Mouse (Mus musculus) forebrain, embryonic 10.5 days (tissue): Measurements from ENCODE around the gene Ttc28. TPM values are rescaled to one million over a fixed set of nuclear protein-coding genes. Genes with fewer than 3 reads are reported as not detected.

Source experiments
- DNase-seq: peaks from one replicate; pipeline ENCODE4 v3.0.0-alpha.2; 2017; ENCODE audit warnings: low spot score; ENCODE audit errors: extremely low spot score
- H3K27ac ChIP-seq: fragments of 300-500 bp; sonication (generic); 2 replicates; pipeline ENCODE4 v1.5.1; 2016; ENCODE audit warnings: mild to moderate bottlenecking
- H3K27me3 ChIP-seq: fragments of 300-500 bp; sonication (generic); 2 replicates; pipeline ENCODE4 v1.6.1; 2016; ENCODE audit warnings: mild to moderate bottlenecking; ENCODE audit not compliant: poor library complexity, severe bottlenecking
- H3K36me3 ChIP-seq: fragments of 300-500 bp; sonication (generic); replicated peaks from 2 replicates; pipeline ENCODE4 v1.6.1; 2016; ENCODE audit warnings: mild to moderate bottlenecking, moderate library complexity
- H3K4me1 ChIP-seq: fragments of 300-500 bp; sonication (generic); 2 replicates; pipeline ENCODE4 v1.6.1; 2016
- H3K4me3 ChIP-seq: fragments of 300-500 bp; sonication (generic); 2 replicates; pipeline ENCODE4 v1.5.1; 2016; ENCODE audit warnings: mild to moderate bottlenecking, moderate library complexity
- H3K9me3 ChIP-seq: fragments of 300-500 bp; sonication (generic); 2 replicates; pipeline ENCODE4 v1.6.1; 2016; ENCODE audit warnings: mild to moderate bottlenecking, moderate library complexity
- WGBS: fragments of 180-500 bp; shearing (Covaris S2); methylation state at CpG from one replicate; pipeline ENCODE4 v1.1.7; 2016; 5-methylcytosine and 5-hydroxymethylcytosine counted together
- polyA plus RNA-seq: library from polyadenylated mRNA; unstranded; fragments of >200 nt; fragmentation: Nextera tagmentation; extraction: Ambion mirVana; gene quantifications from 2 replicates; pipeline ENCODE4 v1.2.1, GENCODE M21; 2016

Gene Ttc28
- polyA plus RNA-seq, 1 experiment from 2014 or later = 9.7 TPM

GRCm38 (mm10) chr5:111301736-111302135, 422.1 kb downstream of the Ttc28 start:
- WGBS = 80% methylated on average over 7 of the region's 7 CpGs

GRCm38 (mm10) chr5:111304730-111305129, 425.1 kb downstream of the Ttc28 start:
- 92% methylated on average over 3 of the region's 3 CpGs for WGBS

More at GRCm38 (mm10) chr5:111301736-111302135, 422.1 kb downstream of the Ttc28 start:
- Histone ChIP-seq H3K4me3 (no peak overlapping the region), H3K36me3 (no peaks in the 10 kb centered on the region), H3K9me3 (peaks cover 8% of the 10 kb centered on the region; the same call in 1 of the 2 replicates), H3K27me3 (no peaks in the 10 kb centered on the region; the same call in 1 of the 2 replicates), H3K4me1 (peaks cover 7% of the 10 kb centered on the region; the same call in 1 of the 2 replicates), H3K27ac (no peak overlapping the region)
- no peak for DNase-seq

GRCm38 (mm10) chr5:111310185-111310584, 430.6 kb downstream of the Ttc28 start:
- no peaks in the 10 kb centered on the region for H3K4me1 ChIP-seq
- no peak for DNase-seq
- H3K9me3 ChIP-seq = peaks cover 6% of the 10 kb centered on the region; the same call in 1 of the 2 replicates
- no peaks in the 10 kb centered on the region for H3K36me3 ChIP-seq
- H3K27ac ChIP-seq = no peak overlapping the region
- H3K27me3 ChIP-seq = no peaks in the 10 kb centered on the region
- 84% methylated on average over 6 of the region's 6 CpGs for WGBS
- H3K4me3 ChIP-seq = no peak overlapping the region

More at GRCm38 (mm10) chr5:111304730-111305129, 425.1 kb downstream of the Ttc28 start:
- H3K4me3 ChIP-seq = no peak overlapping the region
- no peaks in the 10 kb centered on the region for H3K36me3 ChIP-seq
- H3K27ac ChIP-seq = no peak overlapping the region
- no peaks in the 10 kb centered on the region for H3K4me1 ChIP-seq
- DNase-seq = no peak
- peaks cover 8% of the 10 kb centered on the region; the same call in 1 of the 2 replicates for H3K9me3 ChIP-seq
- no peaks in the 10 kb centered on the region; the same call in 1 of the 2 replicates for H3K27me3 ChIP-seq

GRCm38 (mm10) chr5:111313833-111314232, 434.2 kb downstream of the Ttc28 start:
- WGBS = 93% methylated on average over 9 of the region's 9 CpGs

GRCm38 (mm10) chr5:111315061-111315460, 435.5 kb downstream of the Ttc28 start:
- no peak for DNase-seq
- WGBS = 89% methylated on average over 6 of the region's 6 CpGs
- Histone ChIP-seq H3K4me3 (no peak overlapping the region), H3K27me3 (no peaks in the 10 kb centered on the region), H3K4me1 (no peaks in the 10 kb centered on the region), H3K36me3 (no peaks in the 10 kb centered on the region), H3K9me3 (no peaks in the 10 kb centered on the region), H3K27ac (no peak overlapping the region)

More at GRCm38 (mm10) chr5:111313833-111314232, 434.2 kb downstream of the Ttc28 start:
- H3K4me1 ChIP-seq = no peaks in the 10 kb centered on the region
- H3K9me3 ChIP-seq = no peaks in the 10 kb centered on the region
- H3K36me3 ChIP-seq = no peaks in the 10 kb centered on the region
- H3K4me3 ChIP-seq = no peak overlapping the region
- DNase-seq = no peak
- H3K27me3 ChIP-seq = no peaks in the 10 kb centered on the region
- no peak overlapping the region for H3K27ac ChIP-seq

GRCm38 (mm10) chr5:111317526-111317925, 437.9 kb downstream of the Ttc28 start:
- 82% methylated on average over 3 of the region's 3 CpGs for WGBS
- H3K4me1 ChIP-seq = no peaks in the 10 kb centered on the region
- H3K9me3 ChIP-seq = no peaks in the 10 kb centered on the region
- H3K27ac ChIP-seq = no peak overlapping the region
- no peaks in the 10 kb centered on the region for H3K36me3 ChIP-seq
- DNase-seq = no peak
- no peaks in the 10 kb centered on the region for H3K27me3 ChIP-seq
- no peak overlapping the region for H3K4me3 ChIP-seq

- 68% methylated on average over 1 of the region's 1 CpGs for WGBS
- no peak for DNase-seq
- H3K9me3 ChIP-seq = no peaks in the 10 kb centered on the region
- H3K36me3 ChIP-seq = no peaks in the 10 kb centered on the region
- no peak overlapping the region for H3K27ac ChIP-seq
- no peaks in the 10 kb centered on the region for H3K27me3 ChIP-seq
- no peak overlapping the region for H3K4me3 ChIP-seq
- H3K4me1 ChIP-seq = no peaks in the 10 kb centered on the region
Observed at GRCm38 (mm10) chr5:111318946-111319345, 439.3 kb downstream of the Ttc28 start.

- Histone ChIP-seq H3K27ac (no peak overlapping the region), H3K4me3 (no peak overlapping the region), H3K36me3 (no peaks in the 10 kb centered on the region), H3K27me3 (no peaks in the 10 kb centered on the region), H3K9me3 (peaks cover 6% of the 10 kb centered on the region; the same call in 1 of the 2 replicates), H3K4me1 (peaks cover 10% of the 10 kb centered on the region)
- WGBS = 45% methylated on average over 1 of the region's 1 CpGs
- no peak for DNase-seq
Observed at GRCm38 (mm10) chr5:111325813-111326212, 446.2 kb downstream of the Ttc28 start.

GRCm38 (mm10) chr5:111327420-111327819, 447.8 kb downstream of the Ttc28 start:
- Histone ChIP-seq H3K36me3 (peaks cover under 1% of the 10 kb centered on the region), H3K4me1 (peaks cover 22% of the 10 kb centered on the region), H3K27ac (no peak overlapping the region), H3K9me3 (peaks cover 6% of the 10 kb centered on the region; the same call in 1 of the 2 replicates), H3K27me3 (no peaks in the 10 kb centered on the region), H3K4me3 (no peak overlapping the region)
- WGBS = 91% methylated on average over 7 of the region's 7 CpGs
- DNase-seq = no peak

- whole genome bisulfite sequencing = 28% methylated on average over 10 of the region's 10 CpGs
Observed at GRCm38 (mm10) chr5:111329782-111330416, 450.3 kb downstream of the Ttc28 start.

GRCm38 (mm10) chr5:111330417-111331098, 451.0 kb downstream of the Ttc28 start, which contains the start of gene Pitpnb:
Pitpnb (plus strand) TSS chr5:111330763.
- Histone ChIP-seq H3K9me3 (peaks cover 3% of the 10 kb centered on the region; the same call in 1 of the 2 replicates), H3K4me1 (peaks cover 23% of the 10 kb centered on the region), H3K36me3 (peaks cover 32% of the 10 kb centered on the region), H3K4me3 (peak within 1 kb of the TSS; percentile 89), H3K27ac (peak within 1 kb of the TSS; percentile 94), H3K27me3 (no peaks in the 10 kb centered on the region)
- DNase-seq = peak; percentile 97
- under 1% methylated on average over 78 of the region's 78 CpGs for WGBS

More at GRCm38 (mm10) chr5:111329782-111330416, 450.3 kb downstream of the Ttc28 start:
- Histone ChIP-seq H3K27me3 (no peaks in the 10 kb centered on the region), H3K4me3 (peak overlapping the region; percentile 89), H3K9me3 (peaks cover 6% of the 10 kb centered on the region; the same call in 1 of the 2 replicates), H3K27ac (peak overlapping the region; percentile 94), H3K4me1 (peaks cover 23% of the 10 kb centered on the region), H3K36me3 (peaks cover 26% of the 10 kb centered on the region)
- DNase-seq = no peak

- 1% methylated on average over 14 of the region's 14 CpGs for WGBS
- Histone ChIP-seq H3K27me3 (no peaks in the 10 kb centered on the region), H3K9me3 (no peaks in the 10 kb centered on the region), H3K36me3 (peaks cover 37% of the 10 kb centered on the region), H3K4me3 (peak overlapping the region; percentile 89), H3K4me1 (peaks cover 23% of the 10 kb centered on the region), H3K27ac (peak overlapping the region; percentile 94)
- DNase-seq = no peak
Observed at GRCm38 (mm10) chr5:111331099-111331435, 451.5 kb downstream of the Ttc28 start.
